Mouse (Mus musculus) thymus, postnatal 14 days (tissue): ENCODE measurements around the gene Skap2.

ENCODE experiments used
- DNase-seq: peaks from one replicate; pipeline ENCODE4 v3.0.0; 2021

The Skap2 gene

GRCm38 (mm10) chr6:52012409-52013244 lies at the start of gene Skap2:
Gene Skap2 (minus strand): TSS chr6:52012549.
- peak; percentile 99 for DNase-seq

- no peak for DNase-seq
Measured at GRCm38 (mm10) chr6:52058899-52059448, 46.6 kb upstream of the Skap2 start.

- DNase-seq: no peak
Measured at GRCm38 (mm10) chr6:52058120-52058519, 45.8 kb upstream of the Skap2 start.

GRCm38 (mm10) chr6:52053567-52054561 lies 41.5 kb upstream of the Skap2 start:
- no peak for DNase-seq

GRCm38 (mm10) chr6:52050062-52050461 lies 37.7 kb upstream of the Skap2 start:
- no peak for DNase-seq

- peak; percentile 26 for DNase-seq
Measured at GRCm38 (mm10) chr6:52045517-52045916, 33.2 kb upstream of the Skap2 start.

- DNase-seq: peak; percentile 36
Measured at GRCm38 (mm10) chr6:52036077-52036476, 23.7 kb upstream of the Skap2 start.

- DNase-seq: no peak
Measured at GRCm38 (mm10) chr6:52031181-52031580, 18.8 kb upstream of the Skap2 start.

GRCm38 (mm10) chr6:52028131-52028530 lies 15.8 kb upstream of the Skap2 start:
- no peak for DNase-seq

- DNase-seq: no peak
Measured at GRCm38 (mm10) chr6:52027181-52027580, 14.8 kb upstream of the Skap2 start.

- DNase-seq: no peak
Measured at GRCm38 (mm10) chr6:52026281-52026680, 13.9 kb upstream of the Skap2 start.

GRCm38 (mm10) chr6:52024730-52025129 lies 12.4 kb upstream of the Skap2 start:
- DNase-seq: no peak

GRCm38 (mm10) chr6:52022363-52022762 lies 10.0 kb upstream of the Skap2 start:
- DNase-seq: no peak

GRCm38 (mm10) chr6:52020276-52020675 lies 7.9 kb upstream of the Skap2 start:
- DNase-seq: no peak

GRCm38 (mm10) chr6:52013245-52013945 lies 1.0 kb upstream of the Skap2 start:
- DNase-seq: no peak

- DNase-seq: peak; percentile 73
Measured at GRCm38 (mm10) chr6:52011559-52012408, 565 bp downstream of the Skap2 start.

GRCm38 (mm10) chr6:52009385-52009784 lies 3.0 kb downstream of the Skap2 start:
- DNase-seq: no peak

GRCm38 (mm10) chr6:52008757-52009156 lies 3.6 kb downstream of the Skap2 start:
- DNase-seq: no peak

- no peak for DNase-seq
Measured at GRCm38 (mm10) chr6:52006649-52007218, 5.6 kb downstream of the Skap2 start.

- DNase-seq: no peak
Measured at GRCm38 (mm10) chr6:52005963-52006648, 6.2 kb downstream of the Skap2 start.

- no peak for DNase-seq
Measured at GRCm38 (mm10) chr6:52005616-52005962, 6.8 kb downstream of the Skap2 start.
